Mouse (Mus musculus) bone marrow macrophage, adult 2 months (primary cell): ENCODE results near the gene Gm10318. TPM values are rescaled to one million over a fixed set of nuclear protein-coding genes. Genes with fewer than 3 reads are reported as not detected.

Experiments used
- H3K27ac ChIP-seq: 2 replicates; pipeline ENCODE4 v1.5.1; 2012; ENCODE audit warnings: low read depth, low read length; ENCODE audit not compliant: insufficient read depth
- H3K4me1 ChIP-seq: 2 replicates; pipeline ENCODE4 v1.6.1; 2012; ENCODE audit warnings: low read length; ENCODE audit not compliant: control insufficient read depth, insufficient read depth
- H3K4me3 ChIP-seq: 2 replicates; pipeline ENCODE4 v1.5.1; 2012; ENCODE audit warnings: mild to moderate bottlenecking, low read length, moderate library complexity; ENCODE audit not compliant: insufficient read depth
- CTCF ChIP-seq: IDR thresholded peaks from 2 replicates; pipeline ENCODE4 v1.5.1; 2012; ENCODE audit warnings: low read depth, mild to moderate bottlenecking, low read length, moderate library complexity
- POLR2A ChIP-seq: IDR thresholded peaks from 2 replicates; pipeline ENCODE4 v1.6.1; 2012; ENCODE audit warnings: mild to moderate bottlenecking, low read depth, low read length, borderline replicate concordance
- polyA plus RNA-seq: library from polyadenylated mRNA; stranded (reverse); fragments of >200 nt; gene quantifications from 2 replicates; pipeline ENCODE4 v1.2.4, GENCODE M21; 2012; ENCODE audit not compliant: missing spikeins, insufficient read depth, insufficient read length

Gene Gm10318
- polyA plus RNA-seq, 1 experiment, result not detected

DNA sequence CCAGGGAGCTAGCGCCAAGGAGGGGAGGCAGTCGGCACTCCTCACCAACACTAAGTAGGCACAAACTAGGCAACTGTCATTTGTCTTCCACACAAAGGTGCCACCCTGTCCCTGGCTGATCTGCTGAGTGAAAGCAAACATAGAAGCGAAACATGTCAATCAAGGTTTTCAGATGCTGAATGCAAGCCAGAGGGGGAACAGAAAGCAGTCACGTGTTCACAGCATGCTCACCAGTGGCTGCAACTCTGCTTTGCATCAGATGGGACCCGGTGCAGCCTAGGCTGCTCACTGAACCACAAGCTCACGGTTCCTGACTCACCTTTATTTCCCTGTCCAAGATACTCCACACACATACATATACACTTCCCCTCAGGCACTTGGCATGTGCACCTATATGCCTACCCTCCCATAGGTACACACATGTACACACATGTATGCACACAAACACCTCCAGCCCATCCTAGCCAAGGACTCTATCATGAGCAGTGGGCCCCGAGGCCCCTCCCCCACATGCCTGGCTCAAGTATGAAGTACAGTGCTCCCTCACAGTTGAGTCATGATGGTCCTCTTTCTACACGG lies 38.4 kb downstream of the Gm10318 start:
- H3K27ac ChIP-seq, result no peak overlapping the region
- H3K4me1 ChIP-seq, result no peaks in the 10 kb centered on the region
- TF ChIP-seq POLR2A, result no peak
- no peak for TF ChIP-seq CTCF
- no peak overlapping the region for H3K4me3 ChIP-seq

DNA sequence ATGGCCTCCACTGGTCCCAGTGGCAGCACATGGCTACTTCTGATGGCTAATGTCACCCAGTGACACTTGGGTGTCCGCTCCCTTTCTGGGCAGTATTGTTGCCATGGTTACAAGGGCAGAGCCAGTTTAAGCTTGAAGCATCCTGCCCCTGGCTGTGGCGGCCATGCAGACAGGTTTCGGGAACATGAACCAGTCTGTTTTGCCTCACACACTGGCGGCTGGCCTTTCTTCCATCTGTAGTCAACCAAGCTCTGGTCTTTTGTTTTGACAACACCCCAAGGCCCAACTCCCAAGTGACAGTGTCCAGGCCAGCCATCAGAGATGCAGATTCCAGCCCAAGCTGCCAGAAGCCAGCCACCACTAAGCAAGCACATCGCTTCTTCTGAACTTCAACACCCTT lies 42.9 kb downstream of the Gm10318 start:
- Histone ChIP-seq H3K27ac (no peak overlapping the region), H3K4me3 (no peak overlapping the region), H3K4me1 (no peaks in the 10 kb centered on the region)
- TF ChIP-seq POLR2A, result no peak
- no peak for TF ChIP-seq CTCF

GRCm38 (mm10) chr10:77900126-77900525 lies 47.5 kb downstream of the Gm10318 start:
- H3K27ac ChIP-seq, result no peak overlapping the region
- no peak overlapping the region for H3K4me3 ChIP-seq
- H3K4me1 ChIP-seq, result peaks cover 8% of the 10 kb centered on the region
- TF ChIP-seq POLR2A (no peak), CTCF (no peak)

GRCm38 (mm10) chr10:77900903-77901818 lies 48.5 kb downstream of the Gm10318 start:
- Histone ChIP-seq H3K27ac (no peak overlapping the region), H3K4me3 (no peak overlapping the region), H3K4me1 (peaks cover 8% of the 10 kb centered on the region)
- TF ChIP-seq CTCF (no peak), POLR2A (no peak)

DNA sequence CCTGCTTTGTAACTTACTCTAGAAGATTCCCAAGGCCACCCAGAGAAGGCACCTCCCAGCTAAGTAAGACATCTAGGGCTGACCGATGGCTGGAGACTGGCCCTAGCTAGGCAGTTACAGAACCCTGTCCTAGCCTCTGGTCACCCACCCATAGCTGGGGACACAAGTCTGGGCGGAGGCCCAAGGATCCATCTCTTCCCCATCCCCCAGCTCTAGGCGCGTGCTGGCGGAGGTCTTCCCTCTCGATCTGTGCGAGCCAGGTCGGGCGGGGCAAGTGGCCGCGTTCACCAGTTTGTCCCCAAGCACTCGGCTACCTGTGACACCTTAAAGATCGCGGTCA lies 49.2 kb downstream of the Gm10318 start:
- peaks cover 8% of the 10 kb centered on the region for H3K4me1 ChIP-seq
- peak overlapping the region; percentile 59 for H3K4me3 ChIP-seq
- TF ChIP-seq POLR2A (no peak), CTCF (no peak)
- no peak overlapping the region for H3K27ac ChIP-seq

GRCm38 (mm10) chr10:77902211-77902893 lies 49.7 kb downstream of the Gm10318 start, which contains the start of gene Lrrc3:
Gene Lrrc3, minus strand, starts transcription at chr10:77902536.
- Histone ChIP-seq H3K27ac (no peak within 1 kb of the TSS), H3K4me3 (peak within 1 kb of the TSS; percentile 59), H3K4me1 (peaks cover 8% of the 10 kb centered on the region)
- TF ChIP-seq POLR2A, result no peak
- TF ChIP-seq CTCF, result no peak

GRCm38 (mm10) chr10:77902894-77903715 lies 50.4 kb downstream of the Gm10318 start:
- Histone ChIP-seq H3K27ac (no peak overlapping the region), H3K4me3 (peak overlapping the region; percentile 43), H3K4me1 (peaks cover 8% of the 10 kb centered on the region)
- TF ChIP-seq POLR2A (no peak), CTCF (no peak)

Other genes starting within 250 kb of the Gm10318 start
- gene Sumo3, start 246.8 kb upstream of the Gm10318 start, polyA plus RNA-seq, result 165 and 203 TPM in 2 replicates
- 40.9 and 41.8 TPM in 2 replicates for gene Gm49325, start 246.7 kb upstream of the Gm10318 start, polyA plus RNA-seq
- gene Ube2g2, start 230.6 kb upstream of the Gm10318 start, polyA plus RNA-seq, result 57.9 and 61.2 TPM in 2 replicates
- not detected in 2 replicates for gene Tspear, start 166.3 kb upstream of the Gm10318 start, polyA plus RNA-seq
- gene Gm19402, start 162.1 kb upstream of the Gm10318 start, polyA plus RNA-seq, result not detected in 2 replicates
- not detected in 2 replicates for gene Gm9508, start 155.6 kb upstream of the Gm10318 start, polyA plus RNA-seq
- not detected in 2 replicates for gene Gm10272, start 146.2 kb upstream of the Gm10318 start, polyA plus RNA-seq
- gene Gm10024, start 141.4 kb upstream of the Gm10318 start, polyA plus RNA-seq, result not detected in 2 replicates
- gene Gm10142, start 137.1 kb upstream of the Gm10318 start, polyA plus RNA-seq, result not detected in 2 replicates
- not detected in 2 replicates for gene Krtap12-1, start 132.3 kb upstream of the Gm10318 start, polyA plus RNA-seq
- gene Gm10100, start 126.4 kb upstream of the Gm10318 start, polyA plus RNA-seq, result not detected in 2 replicates
- gene Gm18596, start 110.2 kb upstream of the Gm10318 start, polyA plus RNA-seq, result not detected in 2 replicates
- gene Gm9736, start 101.5 kb upstream of the Gm10318 start, polyA plus RNA-seq, result not detected in 2 replicates
- not detected in 2 replicates for gene Gm3233, start 93.2 kb upstream of the Gm10318 start, polyA plus RNA-seq
- gene Gm3238, start 81.5 kb upstream of the Gm10318 start, polyA plus RNA-seq, result not detected in 2 replicates
- gene Gm7138, start 75.9 kb upstream of the Gm10318 start, polyA plus RNA-seq, result not detected in 2 replicates
- gene Gm3250, start 70.3 kb upstream of the Gm10318 start, polyA plus RNA-seq, result not detected in 2 replicates
- gene Gm7137, start 64.7 kb upstream of the Gm10318 start, polyA plus RNA-seq, result not detected in 2 replicates
- not detected in 2 replicates for gene Gm9639, start 57.8 kb upstream of the Gm10318 start, polyA plus RNA-seq
- gene Gm19668, start 53.7 kb upstream of the Gm10318 start, polyA plus RNA-seq, result not detected in 2 replicates
- gene Gm9507, start 41.0 kb upstream of the Gm10318 start, polyA plus RNA-seq, result not detected in 2 replicates
- not detected in 2 replicates for gene Gm2696, start 38.2 kb upstream of the Gm10318 start, polyA plus RNA-seq
- not detected in 2 replicates for gene Krtap10-4, start 25.8 kb upstream of the Gm10318 start, polyA plus RNA-seq
- not detected in 2 replicates for gene Krtap10-10, start 16.9 kb upstream of the Gm10318 start, polyA plus RNA-seq
- gene Gm36176, start 6.1 kb upstream of the Gm10318 start, polyA plus RNA-seq, result not detected in 2 replicates
- gene Gm3285, start 9.1 kb downstream of the Gm10318 start, polyA plus RNA-seq, result not detected in 2 replicates
- 0.19 TPM in 1 of 2 replicates, not detected in the other for gene Lrrc3, start 49.7 kb downstream of the Gm10318 start, polyA plus RNA-seq
- gene Trpm2, start 117.7 kb downstream of the Gm10318 start, polyA plus RNA-seq, result 8.6 and 13.8 TPM in 2 replicates
- gene 1810043G02Rik, start 125.7 kb downstream of the Gm10318 start, polyA plus RNA-seq, result 12.4 and 13.6 TPM in 2 replicates
- 24.1 and 32.1 TPM in 2 replicates for gene Pfkl, start 157.2 kb downstream of the Gm10318 start, polyA plus RNA-seq
- gene Dnmt3l, start 189.1 kb downstream of the Gm10318 start, polyA plus RNA-seq, result 1.5 and 2.2 TPM in 2 replicates
- gene Aire, start 190.8 kb downstream of the Gm10318 start, polyA plus RNA-seq, result not detected in 2 replicates
- 18.6 and 20.8 TPM in 2 replicates for gene Icosl, start 216.4 kb downstream of the Gm10318 start, polyA plus RNA-seq